Mouse (Mus musculus): ENCODE measurements around the gene Dolpp1.
"Not testable (repeated sequence)": the region's sequence is repeated elsewhere in the genome, so short reads cannot be mapped to it uniquely, and the experiment has no call there.

Gene Dolpp1

GRCm38 (mm10) chr2:30413038-30413973, 21.3 kb downstream of the Dolpp1 start:
- DNase-seq, result no peak

GRCm38 (mm10) chr2:30414101-30414500, 22.0 kb downstream of the Dolpp1 start:
- DNase-seq, result no peak

GRCm38 (mm10) chr2:30414681-30415080, 22.6 kb downstream of the Dolpp1 start:
- no peak for DNase-seq

- DNase-seq, result peak; percentile 96
Measured at GRCm38 (mm10) chr2:30415157-30415935, 23.3 kb downstream of the Dolpp1 start, which contains the start of gene Crat. TSS of gene Crat (minus strand) at chr2:30415813.

- peak; percentile 94 for DNase-seq
Measured at GRCm38 (mm10) chr2:30415936-30416648, 24.0 kb downstream of the Dolpp1 start, which contains the start of gene Ptpa. TSS of gene Ptpa (plus strand) at chr2:30416039.

GRCm38 (mm10) chr2:30416649-30416965, 24.6 kb downstream of the Dolpp1 start:
- DNase-seq, result no peak

GRCm38 (mm10) chr2:30417154-30417553, 25.1 kb downstream of the Dolpp1 start:
- not testable (repeated sequence) for DNase-seq

GRCm38 (mm10) chr2:30417595-30418165, 25.6 kb downstream of the Dolpp1 start:
- DNase-seq, result no peak

GRCm38 (mm10) chr2:30418259-30418658, 26.2 kb downstream of the Dolpp1 start:
- DNase-seq, result no peak

GRCm38 (mm10) chr2:30419112-30419511, 27.1 kb downstream of the Dolpp1 start:
- no peak for DNase-seq

GRCm38 (mm10) chr2:30421432-30421831, 29.4 kb downstream of the Dolpp1 start:
- no peak for DNase-seq

GRCm38 (mm10) chr2:30429156-30429555, 37.1 kb downstream of the Dolpp1 start:
- peak; percentile 61 for DNase-seq

- DNase-seq, result peak; percentile 83
Measured at GRCm38 (mm10) chr2:30435326-30436155, 43.5 kb downstream of the Dolpp1 start.

- peak; percentile 81 for DNase-seq
Measured at GRCm38 (mm10) chr2:30436156-30436545, 44.1 kb downstream of the Dolpp1 start.

GRCm38 (mm10) chr2:30436809-30437208, 44.8 kb downstream of the Dolpp1 start:
- no peak for DNase-seq

GRCm38 (mm10) chr2:30437791-30438190, 45.7 kb downstream of the Dolpp1 start:
- no peak for DNase-seq

- no peak for DNase-seq
Measured at GRCm38 (mm10) chr2:30439631-30440030, 47.6 kb downstream of the Dolpp1 start.

- DNase-seq, result peak; percentile 34
Measured at GRCm38 (mm10) chr2:30440211-30440700, 48.2 kb downstream of the Dolpp1 start.

GRCm38 (mm10) chr2:30440701-30441517, 48.9 kb downstream of the Dolpp1 start:
- peak; percentile 88 for DNase-seq

Measured in lung, postnatal 10 days (tissue).